Mouse (Mus musculus) layer of hippocampus, adult 18-20 months (tissue): ENCODE data around the gene Crls1. TPM values are rescaled to one million over a fixed set of nuclear protein-coding genes. Genes with fewer than 3 reads are reported as not detected.

Experiments
- DNase-seq, 2 experiments: peaks; one replicate each; pipeline ENCODE4 v3.0.0; 2022; ENCODE audit warnings: low spot score in 2 of 2
- long read RNA-seq: library from polyadenylated mRNA; stranded (forward); transcript quantifications from one replicate; pipeline ENCODE4 v2.0.0, GENCODE M21; 2021
- total RNA-seq, 2 experiments: library from RNA; stranded (reverse); gene quantifications; 2 replicates each; pipeline ENCODE4 v1.2.3; 2021

Crls1 gene
- 10 to 100 TPM; 38.8 to 46.6 TPM for total RNA-seq
- long read RNA-seq, transcript Crls1-201 (7 exons, 1,924 nt): major isoform, 91 of 99 reads
- long read RNA-seq, partial matches to known transcripts: 0 of 99 reads
- long read RNA-seq, other reads (novel, unspliced or antisense): 7 of 99 reads

DNA sequence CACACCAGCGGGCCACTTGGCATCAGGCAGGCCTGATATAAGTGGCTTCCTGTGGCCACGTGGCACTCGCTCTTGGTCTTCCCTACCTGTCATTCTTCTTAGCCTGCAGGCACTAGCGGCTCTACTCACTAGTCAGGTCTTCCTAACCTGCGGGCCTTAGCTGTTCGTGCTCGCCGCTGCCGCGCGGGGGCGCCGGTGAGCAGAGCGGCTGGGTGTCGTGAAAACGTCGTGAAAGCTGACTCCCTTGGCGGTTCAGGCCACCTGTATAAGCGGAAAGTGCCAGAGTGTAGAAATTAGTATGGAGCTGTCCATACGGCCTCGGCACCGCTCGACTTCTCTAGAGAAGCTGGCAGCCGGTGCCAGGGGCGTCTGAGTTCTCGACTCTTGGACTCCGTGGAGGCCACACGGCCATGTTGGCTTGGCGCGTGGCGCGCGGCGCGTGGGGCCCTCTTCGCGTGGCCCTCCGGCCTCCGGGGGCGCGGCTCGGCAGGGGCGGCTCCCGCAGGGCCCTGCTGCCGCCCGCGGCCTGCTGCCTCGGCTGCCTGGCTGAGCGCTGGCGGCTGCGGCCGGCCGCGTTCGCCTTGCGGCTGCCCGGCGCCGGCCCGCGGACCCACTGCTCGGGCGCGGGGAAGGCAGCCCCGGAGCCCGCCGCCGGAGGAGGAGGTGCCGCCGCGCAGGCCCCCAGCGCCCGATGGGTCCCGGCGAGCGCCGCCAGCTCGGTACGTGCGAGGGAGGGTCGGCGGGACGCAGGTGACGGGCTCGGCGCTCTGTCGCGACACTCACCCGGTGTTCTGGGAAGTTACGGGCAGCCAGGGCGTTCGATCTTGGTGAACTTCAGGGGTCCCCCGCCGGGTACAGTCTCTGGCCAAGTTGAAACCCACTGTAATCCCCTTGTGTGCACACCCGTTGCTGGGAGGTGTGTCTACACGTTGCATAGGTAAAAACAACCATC, at the start of gene Crls1:
Crls1 (plus strand) TSS at position 260 of the 952 bp plus-strand sequence.
- peak; percentile 96 to 98 for DNase-seq

GRCm38 (mm10) chr2:132802976-132803375, 43.5 kb upstream of the Crls1 start:
- no peak for DNase-seq

GRCm38 (mm10) chr2:132815608-132816314, 30.7 kb upstream of the Crls1 start, which contains the start of the genes Trmt6 and Mcm8:
TSS of gene Trmt6 (minus strand) at chr2:132816055.
TSS of gene Mcm8 (plus strand) at chr2:132816141.
- DNase-seq: peak; percentile 85 to 93

DNA sequence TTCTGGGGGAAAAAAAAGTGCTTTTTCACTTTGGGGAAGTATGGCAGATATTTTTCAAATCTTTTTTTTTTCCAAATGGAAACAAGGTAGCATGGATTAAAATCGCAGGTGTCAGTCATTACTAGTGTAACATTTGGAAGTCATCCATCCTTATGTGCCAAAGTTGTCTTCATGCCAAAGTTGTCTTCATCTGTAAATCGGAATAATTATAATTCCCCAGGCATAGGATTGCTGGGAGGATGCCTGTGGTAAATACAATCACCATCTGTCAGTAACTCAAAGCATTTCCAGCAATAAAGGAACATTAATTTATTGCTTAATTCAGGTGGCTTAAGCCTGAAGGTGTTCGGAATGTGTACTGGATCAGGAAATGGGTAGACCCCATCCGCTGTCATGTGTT, 5.4 kb upstream of the Crls1 start:
- no peak for DNase-seq

- no peak for DNase-seq
Observed at GRCm38 (mm10) chr2:132847581-132847980, 1.1 kb downstream of the Crls1 start.

DNA sequence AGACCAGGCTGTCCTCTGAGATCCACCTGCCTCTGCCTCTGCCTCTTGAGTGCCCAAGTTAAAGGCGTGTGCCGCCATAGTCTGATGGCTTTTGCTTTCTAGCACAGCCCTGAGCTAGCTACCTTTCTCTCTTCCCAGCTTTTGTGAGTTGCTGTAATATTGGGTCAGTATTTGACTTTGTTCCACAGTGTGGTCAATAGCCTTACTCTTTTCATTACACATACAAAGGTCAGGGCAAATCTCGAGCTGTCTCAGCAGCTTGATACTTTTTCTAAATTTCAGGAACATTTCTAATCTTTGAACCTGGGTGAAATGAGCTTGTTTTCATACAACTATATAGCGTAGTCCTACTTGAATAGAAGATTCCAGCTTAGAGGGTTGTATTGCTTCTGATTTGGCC, 1.9 kb downstream of the Crls1 start:
- DNase-seq: no peak

DNA sequence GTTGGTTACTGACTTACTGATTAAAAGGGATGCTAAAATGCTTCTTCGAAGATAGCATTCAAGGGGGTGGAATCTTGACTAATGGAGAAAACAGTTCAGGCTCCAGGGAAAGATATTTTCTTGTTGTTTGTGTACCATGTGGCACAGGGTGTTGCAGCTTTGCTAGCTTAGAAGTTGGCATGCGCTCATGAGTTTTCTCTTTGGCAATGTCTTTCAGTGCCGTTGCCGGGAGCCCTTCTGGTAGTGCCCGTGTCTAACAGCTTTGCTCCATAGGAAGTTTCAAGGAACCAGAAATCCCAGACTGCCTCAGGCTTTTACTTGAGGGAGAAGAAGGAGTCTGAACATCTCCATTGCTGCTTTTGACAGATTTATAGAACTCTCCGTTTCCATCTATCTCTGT, 2.7 kb downstream of the Crls1 start:
- DNase-seq: peak in 1 of 2 experiments; percentile 66

GRCm38 (mm10) chr2:132853051-132853450, 6.6 kb downstream of the Crls1 start:
- peak in 1 of 2 experiments; percentile 35 for DNase-seq

DNA sequence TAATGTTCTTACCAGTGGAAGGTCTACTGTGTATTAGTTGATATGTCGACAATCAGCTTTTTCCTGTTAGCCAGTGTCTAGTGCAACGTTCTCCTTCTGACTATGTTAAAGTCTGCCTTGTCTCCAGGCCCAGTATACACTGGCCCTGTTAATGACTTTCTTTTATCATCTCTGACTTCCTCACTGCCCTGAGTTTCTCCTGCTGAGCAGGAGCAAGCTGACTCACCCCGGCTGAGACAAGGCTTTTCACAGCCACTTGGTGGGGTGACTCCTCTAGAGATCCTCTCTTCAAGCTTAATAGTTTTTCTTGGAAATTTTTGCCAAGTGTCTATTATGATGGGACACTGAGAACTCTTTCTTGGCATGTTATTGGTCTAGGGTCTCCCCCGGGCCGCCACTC, 9.9 kb downstream of the Crls1 start:
- no peak for DNase-seq

DNA sequence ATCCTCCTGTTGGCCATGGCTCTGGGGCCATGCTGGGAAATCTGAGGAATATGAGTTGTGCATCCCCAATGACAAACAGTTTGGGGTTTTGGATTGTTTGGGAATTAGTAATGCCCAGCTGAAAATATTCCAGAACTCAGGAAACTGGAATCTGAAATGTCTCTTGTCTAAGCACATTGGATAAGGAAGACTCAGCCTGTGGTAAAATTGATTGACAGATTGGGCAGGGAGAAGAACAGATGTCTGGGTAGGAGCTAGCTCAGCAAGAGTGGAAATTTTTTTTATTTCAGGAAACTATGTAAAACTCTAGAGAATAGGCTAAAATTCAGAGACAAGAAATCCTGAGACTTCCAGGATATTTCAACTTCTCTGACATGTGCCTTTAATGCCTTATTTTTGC, 14.0 kb downstream of the Crls1 start:
- DNase-seq: peak in 1 of 2 experiments; percentile 51

GRCm38 (mm10) chr2:132861456-132861855, 15.0 kb downstream of the Crls1 start:
- DNase-seq: peak in 1 of 2 experiments; percentile 37

GRCm38 (mm10) chr2:132863325-132863724, 16.9 kb downstream of the Crls1 start:
- no peak for DNase-seq

DNA sequence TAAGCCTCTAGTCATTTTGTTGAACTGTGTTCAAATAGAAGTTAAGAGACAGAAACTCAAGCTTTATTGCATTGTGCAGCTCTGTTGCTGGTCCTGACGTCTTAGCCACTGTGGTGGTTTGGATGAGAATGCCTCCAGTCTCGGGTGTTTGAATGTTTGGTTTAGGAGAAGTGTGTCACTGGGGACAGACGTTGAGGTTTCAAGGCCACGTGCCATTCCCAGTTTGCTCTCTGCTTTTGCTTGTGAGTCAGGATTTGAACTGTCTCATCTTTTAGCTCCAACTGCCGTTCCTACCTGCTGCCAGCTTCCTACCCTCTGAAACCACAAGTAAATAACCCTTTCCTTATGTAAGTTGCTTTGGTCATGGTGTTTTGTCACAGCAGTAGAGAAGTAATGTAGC, 21.1 kb downstream of the Crls1 start:
- no peak for DNase-seq

GRCm38 (mm10) chr2:132869682-132870081, 23.2 kb downstream of the Crls1 start:
- no peak for DNase-seq

DNA sequence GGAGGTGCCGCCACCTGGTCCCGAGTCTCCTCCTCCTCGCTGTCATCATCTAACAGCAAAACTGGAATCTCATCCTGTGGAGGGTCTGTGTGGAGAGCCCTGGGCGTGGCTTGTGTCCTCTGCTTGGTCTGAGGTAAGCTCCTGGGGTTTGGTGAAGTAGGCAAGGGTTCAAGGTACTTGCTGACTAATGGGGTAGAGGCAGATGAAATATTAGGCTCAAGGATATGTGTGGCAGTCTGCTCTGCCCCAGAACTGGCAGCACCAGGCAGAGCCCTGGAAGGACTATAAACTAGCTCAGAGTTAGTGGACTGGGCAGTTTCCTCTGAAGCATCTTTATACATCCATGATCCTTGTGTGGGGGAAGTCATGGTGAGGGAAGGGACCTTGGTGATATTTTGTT, 23.8 kb downstream of the Crls1 start:
- DNase-seq: no peak

DNA sequence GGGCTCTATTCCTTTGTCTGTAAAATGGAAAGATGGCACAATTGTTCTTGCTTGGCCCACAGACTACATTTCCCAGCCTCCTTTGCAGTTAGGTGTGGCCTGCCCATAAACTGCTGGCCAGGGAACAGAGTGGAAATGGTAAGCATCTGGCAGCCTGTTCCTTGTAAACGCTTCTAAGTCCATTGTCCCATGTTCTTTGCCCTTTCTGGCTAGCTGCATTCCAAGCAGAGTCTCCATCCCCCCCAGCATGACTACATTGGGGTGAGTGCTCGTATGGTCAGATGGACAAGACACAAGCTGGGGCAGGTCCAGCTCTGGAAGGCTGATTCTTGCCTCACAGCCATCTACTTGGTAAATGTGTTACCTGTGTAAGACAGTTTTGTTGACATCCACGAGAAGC, 25.2 kb downstream of the Crls1 start:
- no peak for DNase-seq

GRCm38 (mm10) chr2:132873657-132874326, 27.3 kb downstream of the Crls1 start:
- no peak for DNase-seq

GRCm38 (mm10) chr2:132876991-132877390, 30.5 kb downstream of the Crls1 start:
- no peak for DNase-seq

DNA sequence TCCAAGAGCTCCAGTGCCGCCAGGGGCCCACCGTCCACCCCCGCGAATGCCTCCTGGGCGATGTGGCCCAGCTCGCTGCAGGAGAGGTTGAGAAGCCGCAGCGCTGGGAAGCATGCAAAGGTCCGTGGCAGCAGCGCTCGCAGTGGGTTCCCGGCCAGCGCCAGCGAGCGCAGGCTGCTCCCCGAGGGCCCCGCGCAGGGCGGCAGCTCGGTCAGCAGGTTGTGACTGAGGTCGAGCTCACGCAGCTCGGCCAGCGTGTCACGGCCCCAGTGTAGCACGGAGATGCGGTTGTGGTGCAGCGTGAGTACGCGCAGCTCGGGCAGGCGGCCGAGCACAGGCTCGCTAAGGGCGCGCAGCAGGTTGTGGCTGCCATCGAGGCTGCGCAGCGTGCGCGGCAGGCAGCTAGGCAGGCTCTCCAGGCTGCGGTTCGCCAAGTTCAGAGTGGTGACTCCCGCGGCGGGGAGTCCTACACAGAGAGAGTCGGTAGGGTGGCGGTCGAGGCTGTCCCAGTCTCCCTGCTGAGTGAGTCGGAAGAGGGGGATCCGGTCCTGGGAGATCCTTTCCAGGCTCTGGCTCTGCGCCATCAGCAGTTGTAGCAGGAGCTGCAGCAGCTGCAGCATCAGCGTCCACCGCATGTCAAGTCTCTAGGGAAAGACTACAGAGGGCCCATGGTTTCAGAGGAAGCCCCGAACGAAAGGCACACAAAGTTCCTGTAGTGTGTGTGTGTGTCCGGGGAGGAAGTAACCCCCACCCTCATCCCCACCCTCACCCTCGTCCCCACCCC, 33.0 kb downstream of the Crls1 start:
- DNase-seq: peak in 1 of 2 experiments; percentile 37
